Mouse (Mus musculus) thymus, postnatal 0 days (tissue): Measurements from ENCODE around the gene Tmem256. TPM values are rescaled to one million over a fixed set of nuclear protein-coding genes. Genes with fewer than 3 reads are reported as not detected.

Experiments used
- DNase-seq: peaks from one replicate; pipeline ENCODE4 v3.0.0-alpha.2; 2015; ENCODE audit warnings: low spot score
- polyA plus RNA-seq: library from polyadenylated mRNA; unstranded; fragments of >200 nt; fragmentation: Nextera tagmentation; extraction: Ambion mirVana; gene quantifications from 2 replicates; pipeline ENCODE4 v1.2.1, GENCODE M21; 2015

Gene Tmem256
- polyA plus RNA-seq, 1 experiment from 2014 or later = 325 TPM

GRCm38 (mm10) chr11:69815155-69815554 lies 23.2 kb upstream of the Tmem256 start, which contains the start of gene Gm39566:
Gm39566 (minus strand) TSS chr11:69815298.
- no peak for DNase-seq

GRCm38 (mm10) chr11:69816520-69816919 lies 21.8 kb upstream of the Tmem256 start:
- no peak for DNase-seq

- no peak for DNase-seq
Observed at GRCm38 (mm10) chr11:69818365-69818764, 19.9 kb upstream of the Tmem256 start, which contains the start of gene Spem2. Spem2 (minus strand) TSS chr11:69818465.

- no peak for DNase-seq
Observed at GRCm38 (mm10) chr11:69818871-69819270, 19.4 kb upstream of the Tmem256 start.

- DNase-seq = no peak
Observed at GRCm38 (mm10) chr11:69822080-69822479, 16.2 kb upstream of the Tmem256 start, which contains the start of gene Spem1. Spem1 (minus strand) TSS chr11:69822180.

- no peak for DNase-seq
Observed at GRCm38 (mm10) chr11:69823456-69823855, 14.9 kb upstream of the Tmem256 start.

- no peak for DNase-seq
Observed at GRCm38 (mm10) chr11:69828832-69829231, 9.5 kb upstream of the Tmem256 start.

- DNase-seq = no peak
Observed at GRCm38 (mm10) chr11:69833554-69833953, 4.8 kb upstream of the Tmem256 start.

GRCm38 (mm10) chr11:69834001-69834549 lies 4.2 kb upstream of the Tmem256 start:
- peak; percentile 65 for DNase-seq

- no peak for DNase-seq
Observed at GRCm38 (mm10) chr11:69835326-69835965, 2.9 kb upstream of the Tmem256 start.

- no peak for DNase-seq
Observed at GRCm38 (mm10) chr11:69835966-69836335, 2.4 kb upstream of the Tmem256 start.

- DNase-seq = no peak
Observed at GRCm38 (mm10) chr11:69836703-69837576, 1.4 kb upstream of the Tmem256 start.

GRCm38 (mm10) chr11:69837604-69837951 lies 736 bp upstream of the Tmem256 start, which contains the start of gene Nlgn2:
Nlgn2 (minus strand) TSS chr11:69837784.
- DNase-seq = no peak

- no peak for DNase-seq
Observed at GRCm38 (mm10) chr11:69838714-69839104, 395 bp downstream of the Tmem256 start.

- peak; percentile 91 for DNase-seq
Observed at GRCm38 (mm10) chr11:69846198-69846680, 7.9 kb downstream of the Tmem256 start, which contains the start of gene Plscr3. Plscr3 (plus strand) TSS chr11:69846376.

- peak; percentile 83 for DNase-seq
Observed at GRCm38 (mm10) chr11:69846738-69847688, 8.7 kb downstream of the Tmem256 start.

GRCm38 (mm10) chr11:69848021-69848420 lies 9.7 kb downstream of the Tmem256 start:
- DNase-seq = no peak

- DNase-seq = no peak
Observed at GRCm38 (mm10) chr11:69849128-69849527, 10.8 kb downstream of the Tmem256 start.

GRCm38 (mm10) chr11:69849884-69850283 lies 11.6 kb downstream of the Tmem256 start:
- DNase-seq = no peak

GRCm38 (mm10) chr11:69850754-69851153 lies 12.4 kb downstream of the Tmem256 start:
- DNase-seq = peak; percentile 65

- no peak for DNase-seq
Observed at GRCm38 (mm10) chr11:69853994-69854393, 15.7 kb downstream of the Tmem256 start.
